Mouse (Mus musculus): ENCODE results near the gene Artn. TPM values are rescaled to one million over a fixed set of nuclear protein-coding genes. Genes with fewer than 3 reads are reported as not detected.

Artn gene
- polyA plus RNA-seq, 1 experiment from 2014 or later: 0.96 TPM

GRCm38 (mm10) chr4:117904094-117904493, 25.5 kb downstream of the Artn start:
- no peaks in the 10 kb centered on the region for H3K9me3 ChIP-seq (ENCODE audit: control insufficient read depth, low read length)
- H3K9ac ChIP-seq: no peak overlapping the region
- 91% methylated on average over 10 of the region's 10 CpGs for WGBS
- H3K27ac ChIP-seq: no peak overlapping the region
- no peak overlapping the region for H3K4me3 ChIP-seq (replicated peaks; ENCODE audit: low read length)
- DNase-seq (ENCODE audit: low spot score) (no peak), ATAC-seq (ENCODE audit: low FRiP score) (no peak)
- no peaks in the 10 kb centered on the region for H3K27me3 ChIP-seq (ENCODE audit: control insufficient read depth, insufficient read depth, low read length)
- H3K4me2 ChIP-seq (replicated peaks): no peak overlapping the region
- H3K4me1 ChIP-seq (replicated peaks; ENCODE audit: control insufficient read depth, insufficient read depth, low read length): peaks cover 15% of the 10 kb centered on the region
- peaks cover 76% of the 10 kb centered on the region for H3K36me3 ChIP-seq (replicated peaks; ENCODE audit: control insufficient read depth, insufficient read depth)

GRCm38 (mm10) chr4:117898111-117898510, 31.5 kb downstream of the Artn start:
- Histone ChIP-seq H3K9me3 (ENCODE audit: control insufficient read depth, low read length) (no peaks in the 10 kb centered on the region), H3K27ac (no peak overlapping the region), H3K9ac (no peak overlapping the region), H3K36me3 (replicated peaks; ENCODE audit: control insufficient read depth, insufficient read depth) (peaks cover 97% of the 10 kb centered on the region), H3K4me1 (replicated peaks; ENCODE audit: control insufficient read depth, insufficient read depth, low read length) (no peaks in the 10 kb centered on the region), H3K4me3 (replicated peaks; ENCODE audit: low read length) (no peak overlapping the region), H3K27me3 (ENCODE audit: control insufficient read depth, insufficient read depth, low read length) (no peaks in the 10 kb centered on the region), H3K4me2 (replicated peaks) (no peak overlapping the region)
- DNase-seq (ENCODE audit: low spot score) (no peak), ATAC-seq (ENCODE audit: low FRiP score) (no peak)
- 92% methylated on average over 3 of the region's 3 CpGs for WGBS

- H3K36me3 ChIP-seq (replicated peaks; ENCODE audit: control insufficient read depth, insufficient read depth): peaks cover 76% of the 10 kb centered on the region
- H3K27ac ChIP-seq: no peak overlapping the region
- no peak overlapping the region for H3K9ac ChIP-seq
- no peak overlapping the region for H3K4me3 ChIP-seq (replicated peaks; ENCODE audit: low read length)
- no peaks in the 10 kb centered on the region for H3K27me3 ChIP-seq (ENCODE audit: control insufficient read depth, insufficient read depth, low read length)
- H3K4me2 ChIP-seq (replicated peaks): no peak overlapping the region
- peaks cover 5% of the 10 kb centered on the region for H3K4me1 ChIP-seq (replicated peaks; ENCODE audit: control insufficient read depth, insufficient read depth, low read length)
- DNase-seq (ENCODE audit: low spot score): no peak
- ATAC-seq (ENCODE audit: low FRiP score): no peak
- 94% methylated on average over 6 of the region's 6 CpGs for WGBS
- H3K9me3 ChIP-seq (ENCODE audit: control insufficient read depth, low read length): no peaks in the 10 kb centered on the region
Observed at GRCm38 (mm10) chr4:117896031-117896430, 33.5 kb downstream of the Artn start.

GRCm38 (mm10) chr4:117895339-117895738, 34.2 kb downstream of the Artn start:
- Histone ChIP-seq H3K4me1 (replicated peaks; ENCODE audit: control insufficient read depth, insufficient read depth, low read length) (peaks cover 7% of the 10 kb centered on the region), H3K27me3 (ENCODE audit: control insufficient read depth, insufficient read depth, low read length) (no peaks in the 10 kb centered on the region), H3K36me3 (replicated peaks; ENCODE audit: control insufficient read depth, insufficient read depth) (peaks cover 69% of the 10 kb centered on the region), H3K9me3 (ENCODE audit: control insufficient read depth, low read length) (no peaks in the 10 kb centered on the region), H3K4me3 (replicated peaks; ENCODE audit: low read length) (no peak overlapping the region), H3K27ac (no peak overlapping the region), H3K9ac (no peak overlapping the region), H3K4me2 (replicated peaks) (no peak overlapping the region)
- ATAC-seq (ENCODE audit: low FRiP score): no peak
- no peak for DNase-seq (ENCODE audit: low spot score)
- WGBS: 85% methylated on average over 7 of the region's 7 CpGs

- Histone ChIP-seq H3K36me3 (replicated peaks; ENCODE audit: control insufficient read depth, insufficient read depth) (peaks cover 62% of the 10 kb centered on the region), H3K4me3 (replicated peaks; ENCODE audit: low read length) (no peak overlapping the region), H3K9me3 (ENCODE audit: control insufficient read depth, low read length) (no peaks in the 10 kb centered on the region), H3K27ac (no peak overlapping the region), H3K4me1 (replicated peaks; ENCODE audit: control insufficient read depth, insufficient read depth, low read length) (peaks cover 7% of the 10 kb centered on the region), H3K4me2 (replicated peaks) (no peak overlapping the region), H3K9ac (no peak overlapping the region), H3K27me3 (ENCODE audit: control insufficient read depth, insufficient read depth, low read length) (no peaks in the 10 kb centered on the region)
- 90% methylated on average over 8 of the region's 8 CpGs for WGBS
- ATAC-seq (ENCODE audit: low FRiP score) (no peak), DNase-seq (ENCODE audit: low spot score) (no peak)
Observed at GRCm38 (mm10) chr4:117894601-117895000, 35.0 kb downstream of the Artn start.

- H3K4me3 ChIP-seq (replicated peaks; ENCODE audit: low read length): no peak overlapping the region
- H3K27me3 ChIP-seq (ENCODE audit: control insufficient read depth, insufficient read depth, low read length): no peaks in the 10 kb centered on the region
- no peak overlapping the region for H3K9ac ChIP-seq
- ATAC-seq (ENCODE audit: low FRiP score) (no peak), DNase-seq (ENCODE audit: low spot score) (no peak)
- H3K4me2 ChIP-seq (replicated peaks): no peak overlapping the region
- H3K36me3 ChIP-seq (replicated peaks; ENCODE audit: control insufficient read depth, insufficient read depth): peaks cover 57% of the 10 kb centered on the region
- peaks cover 7% of the 10 kb centered on the region for H3K4me1 ChIP-seq (replicated peaks; ENCODE audit: control insufficient read depth, insufficient read depth, low read length)
- no peaks in the 10 kb centered on the region for H3K9me3 ChIP-seq (ENCODE audit: control insufficient read depth, low read length)
- WGBS: 24% methylated on average over 9 of the region's 9 CpGs
- H3K27ac ChIP-seq: no peak overlapping the region
Observed at GRCm38 (mm10) chr4:117893376-117893775, 36.2 kb downstream of the Artn start.

GRCm38 (mm10) chr4:117891738-117892161, 37.8 kb downstream of the Artn start, which contains the start of gene Dph2:
Dph2 (minus strand) TSS chr4:117892032.
- H3K36me3 ChIP-seq (replicated peaks; ENCODE audit: control insufficient read depth, insufficient read depth): peaks cover 41% of the 10 kb centered on the region
- H3K9ac ChIP-seq: peak within 1 kb of the TSS; percentile 60
- H3K27me3 ChIP-seq (ENCODE audit: control insufficient read depth, insufficient read depth, low read length): no peaks in the 10 kb centered on the region
- H3K27ac ChIP-seq: no peak within 1 kb of the TSS
- peaks cover 7% of the 10 kb centered on the region for H3K4me1 ChIP-seq (replicated peaks; ENCODE audit: control insufficient read depth, insufficient read depth, low read length)
- H3K4me2 ChIP-seq (replicated peaks): peak within 1 kb of the TSS; percentile 86
- ATAC-seq (ENCODE audit: low FRiP score): peak; percentile 85
- peak; percentile 93 for DNase-seq (ENCODE audit: low spot score)
- H3K9me3 ChIP-seq (ENCODE audit: control insufficient read depth, low read length): no peaks in the 10 kb centered on the region
- under 1% methylated on average over 21 of the region's 21 CpGs for WGBS
- H3K4me3 ChIP-seq (replicated peaks; ENCODE audit: low read length): peak within 1 kb of the TSS; percentile 64

GRCm38 (mm10) chr4:117890750-117891149, 38.8 kb downstream of the Artn start:
- Histone ChIP-seq H3K27ac (no peak overlapping the region), H3K36me3 (replicated peaks; ENCODE audit: control insufficient read depth, insufficient read depth) (peaks cover 36% of the 10 kb centered on the region), H3K4me2 (replicated peaks) (peak overlapping the region; percentile 86), H3K4me1 (replicated peaks; ENCODE audit: control insufficient read depth, insufficient read depth, low read length) (peaks cover 15% of the 10 kb centered on the region), H3K27me3 (ENCODE audit: control insufficient read depth, insufficient read depth, low read length) (no peaks in the 10 kb centered on the region), H3K4me3 (replicated peaks; ENCODE audit: low read length) (no peak overlapping the region; the same call in 1 of the 2 replicates), H3K9me3 (ENCODE audit: control insufficient read depth, low read length) (no peaks in the 10 kb centered on the region), H3K9ac (no peak overlapping the region)
- no peak for DNase-seq (ENCODE audit: low spot score)
- no peak for ATAC-seq (ENCODE audit: low FRiP score)
- WGBS: 56% methylated on average over 8 of the region's 8 CpGs

GRCm38 (mm10) chr4:117890031-117890430, 39.5 kb downstream of the Artn start:
- H3K4me2 ChIP-seq (replicated peaks): no peak overlapping the region
- H3K9ac ChIP-seq: no peak overlapping the region
- H3K27ac ChIP-seq: no peak overlapping the region
- peaks cover 15% of the 10 kb centered on the region for H3K4me1 ChIP-seq (replicated peaks; ENCODE audit: control insufficient read depth, insufficient read depth, low read length)
- H3K36me3 ChIP-seq (replicated peaks; ENCODE audit: control insufficient read depth, insufficient read depth): peaks cover 36% of the 10 kb centered on the region
- DNase-seq (ENCODE audit: low spot score) (no peak), ATAC-seq (ENCODE audit: low FRiP score) (no peak)
- H3K27me3 ChIP-seq (ENCODE audit: control insufficient read depth, insufficient read depth, low read length): no peaks in the 10 kb centered on the region
- H3K4me3 ChIP-seq (replicated peaks; ENCODE audit: low read length): no peak overlapping the region
- whole genome bisulfite sequencing: 94% methylated on average over 14 of the region's 14 CpGs
- H3K9me3 ChIP-seq (ENCODE audit: control insufficient read depth, low read length): no peaks in the 10 kb centered on the region

GRCm38 (mm10) chr4:117889471-117889870, 40.1 kb downstream of the Artn start:
- H3K4me2 ChIP-seq (replicated peaks): no peak overlapping the region
- peaks cover 36% of the 10 kb centered on the region for H3K36me3 ChIP-seq (replicated peaks; ENCODE audit: control insufficient read depth, insufficient read depth)
- ATAC-seq (ENCODE audit: low FRiP score) (no peak), DNase-seq (ENCODE audit: low spot score) (no peak)
- H3K9ac ChIP-seq: no peak overlapping the region
- no peak overlapping the region for H3K4me3 ChIP-seq (replicated peaks; ENCODE audit: low read length)
- no peak overlapping the region for H3K27ac ChIP-seq
- WGBS: 94% methylated on average over 15 of the region's 15 CpGs
- no peaks in the 10 kb centered on the region for H3K9me3 ChIP-seq (ENCODE audit: control insufficient read depth, low read length)
- H3K4me1 ChIP-seq (replicated peaks; ENCODE audit: control insufficient read depth, insufficient read depth, low read length): peaks cover 18% of the 10 kb centered on the region
- no peaks in the 10 kb centered on the region for H3K27me3 ChIP-seq (ENCODE audit: control insufficient read depth, insufficient read depth, low read length)
